Mouse (Mus musculus): Measurements from ENCODE around the gene Lrfn4. TPM values are rescaled to one million over a fixed set of nuclear protein-coding genes. Genes with fewer than 3 reads are reported as not detected.

The Lrfn4 gene
- polyA plus RNA-seq, 1 experiment from 2014 or later: 16.3 TPM

DNA sequence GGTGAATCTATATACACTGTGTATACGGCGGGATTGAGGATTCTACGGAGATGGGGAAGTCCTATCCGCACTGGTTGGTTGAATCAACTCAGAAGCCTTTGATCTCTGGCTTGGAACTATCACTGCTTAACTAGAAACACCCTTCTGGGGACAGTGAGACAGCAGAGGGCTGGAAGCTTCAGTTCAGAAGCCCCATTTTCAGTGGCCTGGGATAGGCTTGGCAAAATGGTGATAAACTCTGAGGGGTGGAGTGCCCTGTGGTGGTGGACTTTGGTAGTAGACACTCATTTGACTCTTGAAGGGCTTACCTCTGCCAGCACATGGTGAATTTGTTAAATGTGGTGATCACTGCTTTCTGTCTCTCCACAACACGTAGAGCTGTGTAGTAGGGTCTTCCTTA is 49.8 kb downstream of the Lrfn4 start:
- Histone ChIP-seq H3K4me3 (no peak overlapping the region), H3K9ac (no peak overlapping the region), H3K27me3 (no peaks in the 10 kb centered on the region), H3K36me3 (no peaks in the 10 kb centered on the region), H3K27ac (no peak overlapping the region), H3K4me1 (no peaks in the 10 kb centered on the region), H3K9me3 (no peaks in the 10 kb centered on the region), H3K4me2 (replicated peaks) (no peak overlapping the region)
- 86% methylated on average over 5 of the region's 5 CpGs for WGBS
- ATAC-seq (ENCODE audit: insufficient number of reproducible peaks, insufficient read depth, low FRiP score, low TSS enrichment): no peak

Small RNAs within 50 kb of the gene (microRNA-seq; reads per million reads assigned to microRNA genes)
- not detected for gene Mir6986

Other genes starting within 250 kb of the Lrfn4 start
- gene Kdm2a, start 217.4 kb downstream of the Lrfn4 start, polyA plus RNA-seq (2016; fragmentation: Nextera tagmentation; extraction: Ambion mirVana): 61.6 and 65.4 TPM in 2 replicates
- 36.6 and 47.2 TPM in 2 replicates for gene Rhod, start 176.2 kb downstream of the Lrfn4 start, polyA plus RNA-seq (2016; fragmentation: Nextera tagmentation; extraction: Ambion mirVana)
- gene Syt12, start 138.2 kb downstream of the Lrfn4 start, polyA plus RNA-seq (2016; fragmentation: Nextera tagmentation; extraction: Ambion mirVana): 2.1 and 2.3 TPM in 2 replicates
- gene 2010003K11Rik, start 117.1 kb downstream of the Lrfn4 start, polyA plus RNA-seq (2016; fragmentation: Nextera tagmentation; extraction: Ambion mirVana): not detected in 2 replicates
- 30.6 and 32.1 TPM in 2 replicates for gene Pcx, start 105.2 kb downstream of the Lrfn4 start, polyA plus RNA-seq (2016; fragmentation: Nextera tagmentation; extraction: Ambion mirVana)
- 64.6 and 67.9 TPM in 2 replicates for gene Rce1, start 10.0 kb upstream of the Lrfn4 start, polyA plus RNA-seq (2016; fragmentation: Nextera tagmentation; extraction: Ambion mirVana)
- 4.7 and 7.7 TPM in 2 replicates for gene Gm960, start 83.0 kb upstream of the Lrfn4 start, polyA plus RNA-seq (2016; fragmentation: Nextera tagmentation; extraction: Ambion mirVana)
- gene Sptbn2, start 95.5 kb upstream of the Lrfn4 start, polyA plus RNA-seq (2016; fragmentation: Nextera tagmentation; extraction: Ambion mirVana): 5.2 and 6.1 TPM in 2 replicates
- 112 and 118 TPM in 2 replicates for gene Rbm4b, start 140.8 kb upstream of the Lrfn4 start, polyA plus RNA-seq (2016; fragmentation: Nextera tagmentation; extraction: Ambion mirVana)
- gene Rbm4, start 178.2 kb upstream of the Lrfn4 start, polyA plus RNA-seq (2016; fragmentation: Nextera tagmentation; extraction: Ambion mirVana): 86.8 and 89.3 TPM in 2 replicates
- gene Gm21992, start 195.9 kb upstream of the Lrfn4 start, polyA plus RNA-seq (2016; fragmentation: Nextera tagmentation; extraction: Ambion mirVana): 34.2 and 45.1 TPM in 2 replicates
- 104 and 110 TPM in 2 replicates for gene Rbm14, start 196.0 kb upstream of the Lrfn4 start, polyA plus RNA-seq (2016; fragmentation: Nextera tagmentation; extraction: Ambion mirVana)
- 53.8 and 57.3 TPM in 2 replicates for gene Ccs, start 223.7 kb upstream of the Lrfn4 start, polyA plus RNA-seq (2016; fragmentation: Nextera tagmentation; extraction: Ambion mirVana)
- gene Ccdc87, start 223.7 kb upstream of the Lrfn4 start, polyA plus RNA-seq (2016; fragmentation: Nextera tagmentation; extraction: Ambion mirVana): 0.18 and 0.24 TPM in 2 replicates
- 37.6 and 45.1 TPM in 2 replicates for gene Ctsf, start 239.5 kb upstream of the Lrfn4 start, polyA plus RNA-seq (2016; fragmentation: Nextera tagmentation; extraction: Ambion mirVana)

Data from embryonic facial prominence, embryonic 12.5 days (tissue).